Mouse (Mus musculus) ES-E14 (cell line): Measurements from ENCODE around the gene Gcm2. TPM values are rescaled to one million over a fixed set of nuclear protein-coding genes. Genes with fewer than 3 reads are reported as not detected.

Experiments used
- DNase-seq: peaks from one replicate; pipeline ENCODE4 v3.0.0-alpha.2; 2013; ENCODE audit warnings: low read depth, low spot score
- H3K27ac ChIP-seq: 2 replicates; pipeline ENCODE4 v1.5.1; 2012; ENCODE audit warnings: low read depth, mild to moderate bottlenecking, low read length, moderate library complexity, mixed read lengths; ENCODE audit not compliant: poor library complexity, insufficient read depth, severe bottlenecking
- H3K36me3 ChIP-seq: 2 replicates; pipeline ENCODE4 v1.6.1; 2012; ENCODE audit warnings: mild to moderate bottlenecking, low read length, moderate library complexity, mixed read lengths; ENCODE audit not compliant: control insufficient read depth, poor library complexity, insufficient read depth, severe bottlenecking
- H3K4me1 ChIP-seq, 2 experiments: fragments of 150-350 bp in 1 of 2; sonication (generic) in 1 of 2; 2 replicates each; pipeline ENCODE4 v1.6.1; 2012; ENCODE audit warnings: low read length in 2 of 2, mild to moderate bottlenecking in 1 of 2, mixed read lengths in 1 of 2; ENCODE audit not compliant: control insufficient read depth in 2 of 2, insufficient read depth in 2 of 2, poor library complexity in 1 of 2
- H3K4me3 ChIP-seq, 2 experiments: fragments of 150-350 bp in 1 of 2; sonication (generic) in 1 of 2; 2 replicates each; pipeline ENCODE4 v1.5.1; 2012; ENCODE audit warnings: low read length in 2 of 2, low read depth in 1 of 2, mild to moderate bottlenecking in 1 of 2, mixed read lengths in 1 of 2; ENCODE audit not compliant: insufficient read depth in 1 of 2, poor library complexity in 1 of 2, severe bottlenecking in 1 of 2
- H3K9ac ChIP-seq: 2 replicates; pipeline ENCODE4 v1.6.1; 2012; ENCODE audit warnings: low read depth, mild to moderate bottlenecking, low read length, mixed read lengths; ENCODE audit not compliant: poor library complexity, insufficient read depth, severe bottlenecking
- H3K9me3 ChIP-seq: fragments of 150-350 bp; sonication (generic); 2 replicates; pipeline ENCODE4 v1.6.1; 2012; ENCODE audit warnings: low read depth, mild to moderate bottlenecking, low read length; ENCODE audit not compliant: control insufficient read depth, insufficient read depth
- CHD2 ChIP-seq: IDR thresholded peaks from 2 replicates; pipeline ENCODE4 v1.6.1; 2014; ENCODE audit warnings: mild to moderate bottlenecking, low read depth, low read length, inconsistent platforms
- HCFC1 ChIP-seq: IDR thresholded peaks from 2 replicates; pipeline ENCODE4 v1.6.1; 2012; ENCODE audit warnings: low read length, inconsistent platforms, borderline replicate concordance; ENCODE audit not compliant: insufficient read depth
- MAFK ChIP-seq: IDR thresholded peaks from 2 replicates; pipeline ENCODE4 v1.6.1; 2014; ENCODE audit warnings: mild to moderate bottlenecking, low read depth, low read length, inconsistent platforms; ENCODE audit not compliant: insufficient read depth
- ZC3H11A ChIP-seq: IDR thresholded peaks from 2 replicates; pipeline ENCODE4 v1.6.1; 2012; ENCODE audit warnings: low read depth, mild to moderate bottlenecking, inconsistent platforms, low read length, borderline replicate concordance
- ZNF384 ChIP-seq: IDR thresholded peaks from 2 replicates; pipeline ENCODE4 v1.6.1; 2012; ENCODE audit warnings: low read depth, low read length, inconsistent platforms
- in situ Hi-C, 2 experiments: fragments of 600-800 bp; cut with MboI; formaldehyde crosslinking; loops; one replicate each; pipeline ENCODE4 v1.15.1; 2025; ENCODE audit warnings: low sequenced_read_pairs in 2 of 2, inconsistent platforms in 1 of 2; ENCODE audit not compliant: unreplicated experiment in 2 of 2
- total RNA-seq: library from RNA; depleted of rRNA; stranded (reverse); fragments of 300-350 nt; gene quantifications from 2 replicates; pipeline ENCODE4 v1.2.3, GENCODE M21; 2012; rRNA removed

The Gcm2 gene
- total RNA-seq: 0.37 and 0.40 TPM in 2 replicates

DNA sequence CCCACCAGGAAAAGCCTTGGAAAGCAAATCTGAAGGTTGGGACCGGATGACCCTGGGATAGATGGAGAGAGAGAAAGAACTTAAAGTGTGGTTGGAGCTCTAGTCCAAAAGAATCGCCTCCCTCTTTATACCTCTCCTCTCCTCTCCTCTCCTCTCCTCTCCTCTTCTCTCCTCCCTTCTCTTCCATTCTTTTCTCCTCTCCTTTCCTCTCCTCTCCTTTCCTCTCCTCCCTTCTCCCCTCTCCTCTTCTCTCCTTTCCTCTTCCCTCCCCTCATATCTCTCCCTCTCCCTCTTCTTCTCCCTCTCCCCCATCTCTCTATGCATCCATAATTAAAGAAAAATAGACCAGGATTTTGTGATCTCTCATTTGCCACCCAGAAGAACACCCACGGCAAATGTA lies at the start of gene Gcm2:
Gcm2 (minus strand) TSS at position 101 of the 400 bp plus-strand sequence.
- TF ChIP-seq CHD2 (no peak), ZNF384 (no peak), MAFK (no peak), HCFC1 (no peak), ZC3H11A (no peak)
- H3K36me3 ChIP-seq: no peaks in the 10 kb centered on the region
- no peak within 1 kb of the TSS for H3K4me3 ChIP-seq
- no peaks in the 10 kb centered on the region for H3K9me3 ChIP-seq
- in situ Hi-C loops: no loop called here
- no peak within 1 kb of the TSS for H3K9ac ChIP-seq
- no peak within 1 kb of the TSS for H3K27ac ChIP-seq
- DNase-seq: no peak
- no peaks in the 10 kb centered on the region for H3K4me1 ChIP-seq

GRCm38 (mm10) chr13:41158426-41158825 lies 47.6 kb upstream of the Gcm2 start:
- DNase-seq: no peak
- Histone ChIP-seq H3K36me3 (no peaks in the 10 kb centered on the region), H3K27ac (no peak overlapping the region), H3K9ac (no peak overlapping the region), H3K4me1 (no peaks in the 10 kb centered on the region), H3K4me3 (no peak overlapping the region), H3K9me3 (no peaks in the 10 kb centered on the region)
- in situ Hi-C loops: no loop called here
- TF ChIP-seq ZC3H11A (no peak), CHD2 (no peak), MAFK (no peak), ZNF384 (no peak), HCFC1 (no peak)

DNA sequence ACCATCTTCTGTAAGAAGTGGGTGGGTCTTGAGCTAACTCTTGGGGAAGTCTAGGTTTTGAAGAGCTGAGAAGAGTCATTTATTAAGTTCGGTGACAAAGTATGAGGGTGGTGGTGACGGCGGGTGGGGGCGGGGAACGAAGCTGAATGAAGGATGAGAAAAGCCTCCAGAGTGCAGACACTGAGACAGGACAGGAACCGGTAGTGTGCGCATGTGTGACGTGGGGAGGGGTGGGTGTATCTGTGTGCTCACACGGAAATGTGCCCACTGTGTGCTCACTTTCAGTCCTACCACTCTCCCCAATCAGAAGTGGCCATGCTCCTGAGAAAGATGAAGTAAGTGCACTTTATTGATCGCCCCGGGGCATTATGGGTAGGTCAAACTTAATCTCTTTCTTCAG lies 42.3 kb upstream of the Gcm2 start:
- Histone ChIP-seq H3K4me3 (peak overlapping the region; percentile 29 to 35; a peak in 2 of 4 replicates), H3K36me3 (no peaks in the 10 kb centered on the region), H3K9me3 (no peaks in the 10 kb centered on the region), H3K4me1 (peaks cover 3 to 5% of the 10 kb centered on the region in 2 experiments; a peak in 3 of 4 replicates), H3K9ac (no peak overlapping the region), H3K27ac (no peak overlapping the region)
- DNase-seq: no peak
- TF ChIP-seq ZC3H11A (no peak), ZNF384 (no peak), CHD2 (no peak), MAFK (no peak), HCFC1 (no peak)
- in situ Hi-C loops: no loop called here

GRCm38 (mm10) chr13:41146271-41146670 lies 35.4 kb upstream of the Gcm2 start:
- H3K9me3 ChIP-seq: no peaks in the 10 kb centered on the region
- in situ Hi-C loops: no loop called here

DNA sequence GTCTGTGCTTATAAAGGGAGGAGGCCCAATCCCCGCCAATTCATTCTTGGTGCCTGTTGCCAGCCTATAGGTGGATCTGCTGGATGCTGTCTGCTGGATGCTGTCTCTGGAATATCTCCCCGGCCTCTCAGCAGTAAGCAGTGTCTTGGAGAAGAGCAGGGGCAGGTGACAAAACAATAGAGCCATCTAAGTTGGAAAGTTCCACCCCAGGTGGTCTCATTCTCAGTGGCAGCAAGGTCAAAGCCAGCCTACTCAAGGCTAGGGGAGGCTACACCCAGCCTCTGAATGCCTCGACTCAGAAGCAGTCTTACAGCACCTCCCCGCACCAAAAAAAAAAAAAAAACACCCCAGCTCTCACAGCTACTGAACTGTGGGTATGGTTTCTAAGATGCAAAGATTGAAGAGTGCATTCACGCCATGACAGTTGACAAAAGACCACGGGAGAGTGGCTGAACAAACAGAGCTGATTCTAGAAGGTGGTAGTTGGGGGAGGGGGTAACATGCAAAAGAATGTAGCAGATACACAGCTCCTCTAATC lies 34.7 kb upstream of the Gcm2 start:
- H3K27ac ChIP-seq: peak overlapping the region; percentile 80

More at GRCm38 (mm10) chr13:41146271-41146670, 35.4 kb upstream of the Gcm2 start:
- peak; percentile 41; the same call in 1 of the 2 replicates for TF ChIP-seq ZC3H11A
- TF ChIP-seq MAFK: no peak
- TF ChIP-seq ZNF384: no peak
- no peak for TF ChIP-seq HCFC1
- no peak for TF ChIP-seq CHD2
- Histone ChIP-seq H3K9ac (no peak overlapping the region), H3K4me3 (peak overlapping the region in 1 of 2 experiments; percentile 27; a peak in 2 of 4 replicates), H3K4me1 (peaks cover 4 to 16% of the 10 kb centered on the region in 2 experiments), H3K27ac (no peak overlapping the region; the same call in 1 of the 2 replicates), H3K36me3 (no peaks in the 10 kb centered on the region)
- DNase-seq: peak; percentile 91

More for the DNA sequence above, 34.7 kb upstream of the Gcm2 start:
- H3K4me1 ChIP-seq: peaks cover 4 to 16% of the 10 kb centered on the region in 2 experiments
- H3K9ac ChIP-seq: no peak overlapping the region
- TF ChIP-seq ZNF384 (peak; percentile 98), MAFK (0 out of 2 replicates have a peak, but pooled peaks have one; percentile 14), ZC3H11A (no peak)
- in situ Hi-C loops: no loop called here
- no peaks in the 10 kb centered on the region for H3K9me3 ChIP-seq
- no peaks in the 10 kb centered on the region for H3K36me3 ChIP-seq
- H3K4me3 ChIP-seq: 0 out of 4 replicates have a peak overlapping the region, but pooled peaks of 1 of the 2 experiments have one; percentile 5
- DNase-seq: peak; percentile 86
